Mouse (Mus musculus) frontal cortex, postnatal 10 days (tissue): ENCODE results near the gene Npl.
A peak's percentile ranks its signal among the peaks of the same experiment; 100 is the strongest.
"Not testable (repeated sequence)": the region's sequence is repeated elsewhere in the genome, so short reads cannot be mapped to it uniquely, and the experiment has no call there.

ENCODE experiments used
- DNase-seq, 2 experiments: peaks; one replicate each; pipeline ENCODE4 v3.0.0; 2022; ENCODE audit warnings: low spot score in 2 of 2, mixed read lengths in 1 of 2

The Npl gene

DNA sequence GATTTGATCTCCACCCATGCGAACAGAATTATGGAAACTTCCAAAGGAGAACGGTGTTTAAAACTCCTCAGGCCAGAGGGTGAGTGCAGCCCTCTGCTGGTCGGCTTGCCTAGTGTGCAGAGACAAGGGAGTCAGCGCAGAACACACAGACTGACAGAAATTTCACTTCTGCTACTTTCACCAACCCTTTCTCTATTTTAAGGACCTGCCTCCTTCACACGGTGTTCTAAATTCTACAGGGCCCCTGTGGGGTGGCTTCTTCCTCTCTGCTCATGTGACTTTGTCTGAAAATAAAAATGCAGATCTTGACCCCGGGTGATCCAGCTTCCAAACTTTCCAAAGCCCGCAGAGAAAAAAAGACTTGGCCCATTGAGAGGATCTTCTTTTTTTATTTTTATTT lies 60.7 kb downstream of the Npl start:
- peak in 1 of 2 experiments; percentile 28 for DNase-seq

GRCm38 (mm10) chr1:153487500-153487879 lies 62.4 kb downstream of the Npl start, which contains the start of gene Dhx9:
Gene Dhx9, minus strand, starts transcription at chr1:153487660.
- peak; percentile 96 to 98 for DNase-seq

- peak; percentile 37 to 71 for DNase-seq
Measured at GRCm38 (mm10) chr1:153486767-153487499, 62.9 kb downstream of the Npl start.

GRCm38 (mm10) chr1:153486120-153486519 lies 63.7 kb downstream of the Npl start:
- DNase-seq: not testable (repeated sequence)

GRCm38 (mm10) chr1:153485201-153485796 lies 64.5 kb downstream of the Npl start:
- DNase-seq: no peak

DNA sequence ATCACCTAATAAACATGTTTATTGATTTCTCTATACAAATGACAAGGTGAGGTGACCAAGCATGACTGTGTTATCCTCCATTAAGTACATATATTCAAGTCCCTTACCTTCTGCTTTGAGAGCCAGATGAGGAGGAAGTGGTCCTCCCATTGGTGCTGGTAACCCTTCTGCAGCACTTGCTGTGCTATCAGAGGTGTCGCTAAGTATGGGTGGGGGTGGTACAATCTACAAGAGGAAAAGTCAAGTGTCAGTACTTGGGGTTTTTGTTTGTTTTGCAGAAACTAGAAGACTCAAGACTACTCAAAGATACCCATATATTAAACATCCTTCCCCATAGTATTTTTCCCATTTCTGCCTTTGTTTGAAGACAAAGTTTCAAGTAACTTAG lies 68.8 kb downstream of the Npl start:
- DNase-seq: no peak

DNA sequence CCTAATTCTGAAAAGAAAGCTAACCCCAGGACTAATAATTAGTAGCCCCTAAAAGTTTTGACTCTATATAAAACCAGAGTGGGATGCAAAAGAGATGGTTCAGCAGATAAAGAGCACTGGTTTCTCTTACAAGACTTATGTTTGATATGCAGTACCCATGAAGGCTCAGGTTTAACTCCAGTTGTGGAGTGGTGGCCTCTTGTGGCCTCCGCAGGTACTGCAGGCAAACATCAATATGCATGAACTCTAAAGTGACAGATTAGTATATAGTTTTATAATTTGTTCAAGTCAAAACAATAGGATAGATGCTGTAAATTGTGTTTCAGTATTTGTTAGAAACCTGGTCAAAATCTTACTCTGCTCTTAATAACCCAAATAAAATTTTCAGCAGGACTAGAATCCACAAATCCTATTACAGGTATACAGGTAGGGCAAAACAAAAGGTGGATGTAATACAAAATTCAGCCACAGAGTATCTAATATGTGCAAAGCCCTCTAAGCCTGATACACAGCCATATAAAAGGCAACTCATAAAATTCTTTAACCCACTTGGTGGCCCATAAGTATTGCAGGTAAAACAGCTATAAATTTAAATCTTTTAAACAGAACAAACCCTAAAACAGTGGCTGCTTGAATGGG lies 69.3 kb downstream of the Npl start:
- DNase-seq: peak in 1 of 2 experiments; percentile 63

GRCm38 (mm10) chr1:153479296-153479695 lies 70.5 kb downstream of the Npl start:
- no peak for DNase-seq

DNA sequence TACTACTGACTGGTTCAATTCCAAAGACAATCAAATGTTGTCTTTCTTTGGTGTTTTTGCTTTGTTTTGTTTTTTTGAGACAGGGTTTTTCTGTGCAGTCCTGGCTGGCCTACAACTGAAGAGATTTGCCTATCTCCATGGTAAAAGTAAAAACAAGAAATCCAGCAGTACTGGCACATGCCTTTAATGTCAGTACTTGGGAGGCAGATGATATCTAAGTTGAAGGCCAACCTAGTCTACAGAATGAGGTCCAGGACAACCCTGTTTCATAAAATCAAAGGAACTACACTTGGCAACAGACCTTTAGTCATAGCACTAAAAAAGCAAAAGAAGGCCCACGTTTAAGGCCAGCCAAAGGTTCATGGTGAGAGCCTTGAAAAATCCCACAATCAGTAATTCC lies 88.0 kb downstream of the Npl start:
- DNase-seq: no peak

DNA sequence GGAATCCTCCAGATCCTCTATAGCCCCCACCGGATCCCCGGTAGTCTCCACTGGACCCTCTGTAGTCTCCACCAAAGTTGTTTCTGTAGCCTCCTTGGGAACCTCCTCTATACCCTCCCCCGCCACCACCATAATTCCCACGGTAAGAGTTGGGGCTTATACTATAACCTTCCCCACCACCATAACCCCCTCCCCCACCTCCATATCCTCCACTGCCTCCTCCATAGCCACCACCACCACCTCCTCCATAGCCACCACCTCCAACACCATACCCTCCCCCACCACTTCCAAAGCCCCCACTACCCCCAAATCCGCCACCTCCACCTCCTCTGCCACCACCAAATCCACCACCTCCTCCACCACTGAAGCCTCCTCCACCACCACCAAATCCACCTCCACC lies 93.7 kb downstream of the Npl start:
- DNase-seq: no peak

GRCm38 (mm10) chr1:153453146-153453642 lies 96.7 kb downstream of the Npl start:
- no peak for DNase-seq
